Mouse (Mus musculus): ENCODE results near the gene Sult3a1. TPM values are rescaled to one million over a fixed set of nuclear protein-coding genes. Genes with fewer than 3 reads are reported as not detected.
"Not testable (repeated sequence)": the region's sequence is repeated elsewhere in the genome, so short reads cannot be mapped to it uniquely, and the experiment has no call there.

The Sult3a1 gene
- polyA plus RNA-seq, 1 experiment from 2014 or later: not detected

GRCm38 (mm10) chr10:33901520-33901919, 44.0 kb downstream of the Sult3a1 start:
- not testable (repeated sequence) for H3K4me1 ChIP-seq (replicated peaks; ENCODE audit: control insufficient read depth, insufficient read depth, low read length); H3K27me3 ChIP-seq (ENCODE audit: control insufficient read depth, insufficient read depth, low read length); H3K4me2 ChIP-seq (ENCODE audit: low read depth, low read length, severe bottlenecking); H3K9me3 ChIP-seq (ENCODE audit: control insufficient read depth, low read length); H3K9ac ChIP-seq (ENCODE audit: low read length); DNase-seq (ENCODE audit: low spot score); ATAC-seq (replicated peaks; ENCODE audit: low FRiP score); H3K27ac ChIP-seq (ENCODE audit: low read depth, low read length); H3K36me3 ChIP-seq (ENCODE audit: control insufficient read depth, insufficient read depth, low read length); H3K4me3 ChIP-seq (ENCODE audit: low read depth, low read length)
- 81% methylated on average over 1 of the region's 1 CpGs for WGBS

DNA sequence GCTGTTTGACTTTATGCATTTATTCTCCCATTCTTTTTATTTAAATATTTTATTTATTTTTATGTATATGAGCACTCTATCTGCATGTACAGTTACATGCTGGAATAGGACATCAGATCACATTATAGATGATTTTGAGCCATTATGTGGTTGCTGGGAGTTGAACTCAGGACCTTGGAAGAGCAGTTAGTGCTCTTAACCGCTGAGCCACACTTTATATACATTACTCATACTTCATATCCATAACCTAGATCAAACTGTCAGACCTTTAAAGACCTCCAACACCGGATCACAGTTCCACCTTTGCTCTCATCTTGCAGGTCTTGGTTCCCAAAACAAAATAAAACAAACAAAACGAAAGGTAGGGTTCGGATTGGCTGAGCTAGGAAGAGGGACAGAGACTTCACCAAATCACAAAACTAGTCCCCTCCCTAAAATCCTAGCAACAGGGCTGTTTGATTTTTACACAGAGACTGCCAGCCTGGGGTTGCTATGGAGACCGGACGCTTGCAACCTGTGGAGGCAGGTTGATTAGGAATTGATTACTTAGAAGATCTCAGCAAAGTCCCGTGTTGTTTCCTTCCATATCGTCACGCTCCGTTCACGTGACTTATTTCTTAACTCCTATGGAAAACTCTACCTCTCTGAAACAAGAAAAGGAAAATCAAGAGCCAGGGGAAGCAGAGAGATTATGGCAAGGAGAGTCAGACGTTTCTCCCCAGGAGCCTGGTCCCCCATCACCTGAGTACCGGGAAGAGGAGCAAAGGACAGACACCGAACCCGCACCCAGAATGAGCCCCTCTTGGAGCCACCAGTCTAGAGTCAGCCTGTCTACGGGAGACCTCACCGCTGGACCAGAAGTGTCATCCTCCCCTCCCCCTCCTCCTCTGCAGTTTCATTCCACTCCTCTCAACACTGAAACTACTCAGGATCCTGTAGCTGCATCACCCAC, 47.3 kb downstream of the Sult3a1 start, which contains the start of gene Rsph4a:
Rsph4a (plus strand) TSS at position 582 of the 952 bp plus-strand sequence.
- Histone ChIP-seq H3K9me3 (ENCODE audit: control insufficient read depth, low read length) (no peaks in the 10 kb centered on the region), H3K27me3 (ENCODE audit: control insufficient read depth, insufficient read depth, low read length) (no peaks in the 10 kb centered on the region), H3K4me1 (replicated peaks; ENCODE audit: control insufficient read depth, insufficient read depth, low read length) (no peaks in the 10 kb centered on the region; the same call in 1 of the 2 replicates), H3K36me3 (ENCODE audit: control insufficient read depth, insufficient read depth, low read length) (no peaks in the 10 kb centered on the region), H3K27ac (ENCODE audit: low read depth, low read length) (no peak within 1 kb of the TSS), H3K9ac (ENCODE audit: low read length) (peak within 1 kb of the TSS; percentile 16; the same call in 1 of the 2 replicates), H3K4me2 (ENCODE audit: low read depth, low read length, severe bottlenecking) (peak within 1 kb of the TSS; percentile 52), H3K4me3 (ENCODE audit: low read depth, low read length) (peak within 1 kb of the TSS; percentile 31)
- DNase-seq (ENCODE audit: low spot score) (peak; percentile 72), ATAC-seq (replicated peaks; ENCODE audit: low FRiP score) (peak; percentile 98)
- 5% methylated on average over 17 of the region's 17 CpGs for WGBS

GRCm38 (mm10) chr10:33905489-33905888, 48.0 kb downstream of the Sult3a1 start:
- no peaks in the 10 kb centered on the region for H3K27me3 ChIP-seq (ENCODE audit: control insufficient read depth, insufficient read depth, low read length)
- no peak overlapping the region for H3K27ac ChIP-seq (ENCODE audit: low read depth, low read length)
- H3K4me1 ChIP-seq (replicated peaks; ENCODE audit: control insufficient read depth, insufficient read depth, low read length): no peaks in the 10 kb centered on the region; the same call in 1 of the 2 replicates
- H3K36me3 ChIP-seq (ENCODE audit: control insufficient read depth, insufficient read depth, low read length): no peaks in the 10 kb centered on the region
- 3% methylated on average over 6 of the region's 6 CpGs for WGBS
- peak overlapping the region; percentile 52 for H3K4me2 ChIP-seq (ENCODE audit: low read depth, low read length, severe bottlenecking)
- ATAC-seq (replicated peaks; ENCODE audit: low FRiP score): peak; percentile 44; the same call in 1 of the 2 replicates
- H3K4me3 ChIP-seq (ENCODE audit: low read depth, low read length): peak overlapping the region; percentile 31; the same call in 1 of the 2 replicates
- no peak overlapping the region for H3K9ac ChIP-seq (ENCODE audit: low read length)
- peak; percentile 53 for DNase-seq (ENCODE audit: low spot score)
- H3K9me3 ChIP-seq (ENCODE audit: control insufficient read depth, low read length): no peaks in the 10 kb centered on the region

Other genes starting within 250 kb of the Sult3a1 start
- gene Clvs2, start 233.0 kb upstream of the Sult3a1 start, polyA plus RNA-seq (2014; fragmentation: Nextera tagmentation; extraction: Ambion mirVana): 1.4 and 1.6 TPM in 2 replicates
- gene Sult3a2, start 71.0 kb upstream of the Sult3a1 start, polyA plus RNA-seq (2014; fragmentation: Nextera tagmentation; extraction: Ambion mirVana): not detected in 2 replicates
- 0.24 and 0.37 TPM in 2 replicates for gene Rsph4a, start 47.4 kb downstream of the Sult3a1 start, polyA plus RNA-seq (2014; fragmentation: Nextera tagmentation; extraction: Ambion mirVana)
- gene Zup1, start 93.5 kb downstream of the Sult3a1 start, polyA plus RNA-seq (2014; fragmentation: Nextera tagmentation; extraction: Ambion mirVana): 25.4 and 27.1 TPM in 2 replicates
- gene Rwdd1, start 161.9 kb downstream of the Sult3a1 start, polyA plus RNA-seq (2014; fragmentation: Nextera tagmentation; extraction: Ambion mirVana): 151 and 165 TPM in 2 replicates
- not detected in 2 replicates for gene Trappc3l, start 179.9 kb downstream of the Sult3a1 start, polyA plus RNA-seq (2014; fragmentation: Nextera tagmentation; extraction: Ambion mirVana)
- not detected in 2 replicates for gene Calhm4, start 186.6 kb downstream of the Sult3a1 start, polyA plus RNA-seq (2014; fragmentation: Nextera tagmentation; extraction: Ambion mirVana)
- 0.20 and 0.32 TPM in 2 replicates for gene Calhm5, start 238.8 kb downstream of the Sult3a1 start, polyA plus RNA-seq (2014; fragmentation: Nextera tagmentation; extraction: Ambion mirVana)